Mouse (Mus musculus) heart, postnatal 0 days (tissue): ENCODE measurements at regions not wholly inside any gene's neighbourhood (a gene's known extent, or its start where the extent isn't known, plus 50 kb on each side); places are given as distances from the start of the nearest gene placed in this dataset.

Experiments
- ATAC-seq: fragments of 200-750 bp; cut with Nextera tagmentation; 2 replicates; pipeline ENCODE4 v1.8.0; 2017; ENCODE audit warnings: low read depth, moderate number of reproducible peaks, moderate library complexity; ENCODE audit not compliant: insufficient read depth
- DNase-seq: peaks from one replicate; pipeline ENCODE4 v3.0.0-alpha.2; 2016; ENCODE audit warnings: low spot score
- H3K27ac ChIP-seq: fragments of 300-500 bp; sonication (generic); 2 replicates; pipeline ENCODE4 v1.5.1; 2014; ENCODE audit warnings: low read depth, mild to moderate bottlenecking
- H3K27me3 ChIP-seq: fragments of 300-500 bp; sonication (generic); 2 replicates; pipeline ENCODE4 v1.6.1; 2014; ENCODE audit warnings: low read length, mixed read lengths; ENCODE audit not compliant: control insufficient read depth, insufficient read depth
- H3K36me3 ChIP-seq: fragments of 300-500 bp; sonication (generic); replicated peaks from 2 replicates; pipeline ENCODE4 v1.6.1; 2014; ENCODE audit warnings: low read length, mixed read lengths; ENCODE audit not compliant: control insufficient read depth, insufficient read depth
- H3K4me1 ChIP-seq: fragments of 300-500 bp; sonication (generic); 2 replicates; pipeline ENCODE4 v1.6.1; 2014; ENCODE audit warnings: antibody characterized with exemption; ENCODE audit not compliant: control insufficient read depth, insufficient read depth
- H3K4me2 ChIP-seq: fragments of 300-500 bp; sonication (generic); 2 replicates; pipeline ENCODE4 v1.6.1; 2014; ENCODE audit warnings: low read depth, mild to moderate bottlenecking, low read length, moderate library complexity
- H3K4me3 ChIP-seq: fragments of 300-500 bp; sonication (generic); 2 replicates; pipeline ENCODE4 v1.5.1; 2014; ENCODE audit warnings: low read depth, low read length
- H3K9ac ChIP-seq: fragments of 300-500 bp; sonication (generic); replicated peaks from 2 replicates; pipeline ENCODE4 v1.6.1; 2014; ENCODE audit warnings: low read depth, low read length, mixed read lengths
- H3K9me3 ChIP-seq: fragments of 300-500 bp; sonication (generic); replicated peaks from 2 replicates; pipeline ENCODE4 v1.6.1; 2016; ENCODE audit warnings: low read length; ENCODE audit not compliant: control insufficient read depth
- CTCF ChIP-seq: IDR thresholded peaks from 2 replicates; pipeline ENCODE4 v1.5.1; 2016; ENCODE audit warnings: antibody characterized with exemption, control low read depth, low read depth
- EP300 ChIP-seq: IDR thresholded peaks from 2 replicates; pipeline ENCODE4 v1.6.1; 2016; ENCODE audit warnings: antibody characterized with exemption, low read depth
- WGBS: fragments of 180-500 bp; shearing (Covaris S2); extraction: QIAGEN DNeasy Blood & Tissue Kit; methylation state at CpG from one replicate; pipeline ENCODE4 v1.1.7; 2014; 5-methylcytosine and 5-hydroxymethylcytosine counted together

DNA sequence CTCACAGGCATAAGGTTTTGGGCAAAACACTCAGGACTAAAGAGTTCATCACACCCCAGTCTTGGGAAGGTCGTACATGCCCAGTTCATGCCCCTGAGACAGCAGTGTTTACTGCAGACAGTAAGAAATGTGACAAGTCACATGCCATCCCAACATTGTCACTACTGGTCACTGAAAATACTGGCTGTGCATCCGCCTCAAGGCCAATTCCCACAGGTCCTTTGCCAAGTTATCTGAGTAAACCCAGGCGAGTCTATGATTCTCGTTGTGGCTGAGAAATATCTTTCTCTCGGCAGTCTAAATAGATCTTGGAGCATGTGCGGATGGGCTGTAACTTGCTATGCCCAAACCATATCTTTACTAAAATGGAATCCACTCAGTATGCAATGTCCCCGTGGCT, 128.9 kb upstream of the Ednrb start:
- H3K4me3 ChIP-seq, result no peak overlapping the region
- H3K27ac ChIP-seq, result no peak overlapping the region
- H3K4me2 ChIP-seq, result no peak overlapping the region
- no peaks in the 10 kb centered on the region for H3K36me3 ChIP-seq
- DNase-seq (no peak), ATAC-seq (no peak)
- H3K9me3 ChIP-seq, result no peaks in the 10 kb centered on the region
- no peaks in the 10 kb centered on the region for H3K4me1 ChIP-seq
- TF ChIP-seq CTCF, result no peak
- no peak for TF ChIP-seq EP300
- 78% methylated on average over 7 of the region's 7 CpGs for WGBS
- H3K9ac ChIP-seq, result no peak overlapping the region
- H3K27me3 ChIP-seq, result no peaks in the 10 kb centered on the region

DNA sequence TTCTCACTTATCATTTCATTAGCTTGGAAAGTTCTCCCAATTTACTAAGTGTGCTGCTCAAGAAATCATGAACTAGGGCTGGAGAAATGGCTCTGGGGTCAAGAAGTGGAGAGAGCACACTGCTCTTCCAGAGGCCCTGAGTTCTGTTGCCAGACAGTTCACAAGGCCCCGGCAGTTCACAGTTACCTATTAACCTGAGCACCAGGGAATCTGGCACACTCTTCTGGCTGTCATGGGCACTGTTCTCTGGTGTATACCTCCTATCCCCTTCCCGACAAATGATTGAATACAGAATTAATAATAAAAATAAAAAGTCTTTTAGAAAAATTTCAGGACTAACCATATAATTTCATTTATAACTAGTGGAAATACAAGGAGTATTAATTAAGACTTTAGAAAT, 125.1 kb upstream of the Ednrb start:
- H3K4me1 ChIP-seq, result no peaks in the 10 kb centered on the region
- 78% methylated on average over 2 of the region's 2 CpGs for WGBS
- H3K9me3 ChIP-seq, result no peaks in the 10 kb centered on the region
- H3K27ac ChIP-seq, result no peak overlapping the region
- no peaks in the 10 kb centered on the region for H3K36me3 ChIP-seq
- no peak for ATAC-seq
- H3K27me3 ChIP-seq, result no peaks in the 10 kb centered on the region
- H3K4me2 ChIP-seq, result no peak overlapping the region
- no peak overlapping the region for H3K9ac ChIP-seq
- DNase-seq, result no peak
- no peak overlapping the region for H3K4me3 ChIP-seq
- TF ChIP-seq EP300, result no peak
- no peak for TF ChIP-seq CTCF

- Histone ChIP-seq H3K27ac (no peak overlapping the region), H3K4me1 (no peaks in the 10 kb centered on the region), H3K9me3 (no peaks in the 10 kb centered on the region), H3K27me3 (no peaks in the 10 kb centered on the region), H3K4me2 (no peak overlapping the region), H3K36me3 (no peaks in the 10 kb centered on the region), H3K4me3 (no peak overlapping the region), H3K9ac (no peak overlapping the region)
- no peak for TF ChIP-seq CTCF
- no peak for TF ChIP-seq EP300
- DNase-seq, result no peak
- ATAC-seq, result no peak
- WGBS, result 69% methylated on average over 2 of the region's 2 CpGs
Measured at GRCm38 (mm10) chr14:103966293-103966692, 122.1 kb upstream of the Ednrb start.

GRCm38 (mm10) chr14:103962303-103962881, 118.2 kb upstream of the Ednrb start:
- WGBS, result 56% methylated on average over 11 of the region's 11 CpGs
- Histone ChIP-seq H3K9me3 (no peaks in the 10 kb centered on the region), H3K27ac (no peak overlapping the region), H3K27me3 (no peaks in the 10 kb centered on the region), H3K9ac (no peak overlapping the region), H3K36me3 (no peaks in the 10 kb centered on the region), H3K4me2 (no peak overlapping the region), H3K4me3 (no peak overlapping the region), H3K4me1 (no peaks in the 10 kb centered on the region)
- DNase-seq (no peak), ATAC-seq (no peak)
- no peak for TF ChIP-seq CTCF
- no peak for TF ChIP-seq EP300

GRCm38 (mm10) chr14:103951899-103952298, 107.7 kb upstream of the Ednrb start:
- Histone ChIP-seq H3K27me3 (no peaks in the 10 kb centered on the region), H3K4me3 (no peak overlapping the region), H3K4me1 (0 out of 2 replicates have a peak, but pooled peaks cover 3% of the 10 kb centered on the region), H3K4me2 (no peak overlapping the region), H3K9ac (no peak overlapping the region), H3K27ac (no peak overlapping the region), H3K36me3 (no peaks in the 10 kb centered on the region), H3K9me3 (no peaks in the 10 kb centered on the region)
- ATAC-seq (no peak), DNase-seq (no peak)
- no peak for TF ChIP-seq CTCF
- TF ChIP-seq EP300, result no peak
- 81% methylated on average over 6 of the region's 6 CpGs for WGBS

GRCm38 (mm10) chr14:103949950-103950349, 105.7 kb upstream of the Ednrb start:
- no peak overlapping the region for H3K4me2 ChIP-seq
- peak; percentile 30 for ATAC-seq
- no peak overlapping the region for H3K9ac ChIP-seq
- DNase-seq, result no peak
- TF ChIP-seq CTCF, result no peak
- peak; percentile 88 for TF ChIP-seq EP300
- no peaks in the 10 kb centered on the region for H3K36me3 ChIP-seq
- WGBS, result 61% methylated on average over 6 of the region's 6 CpGs
- H3K27me3 ChIP-seq, result no peaks in the 10 kb centered on the region
- no peak overlapping the region for H3K4me3 ChIP-seq
- no peaks in the 10 kb centered on the region for H3K9me3 ChIP-seq
- no peaks in the 10 kb centered on the region for H3K4me1 ChIP-seq
- no peak overlapping the region for H3K27ac ChIP-seq
